Mouse (Mus musculus) layer of hippocampus, adult 8-10 months (tissue): ENCODE data around the gene Unc119. TPM values are rescaled to one million over a fixed set of nuclear protein-coding genes. Genes with fewer than 3 reads are reported as not detected.
A peak's percentile ranks its signal among the peaks of the same experiment; 100 is the strongest.

Experiments
- DNase-seq, 2 experiments: peaks; one replicate each; pipeline ENCODE4 v3.0.0; 2022; ENCODE audit warnings: low spot score in 2 of 2
- total RNA-seq, 4 experiments: library from RNA; stranded (reverse); gene quantifications; 2 replicates each; pipeline ENCODE4 v1.2.4; 2022

Unc119 gene
- total RNA-seq, 4 experiments from 2014 or later, result 30.9 to 37.3 (median 34.9) TPM

- no peak for DNase-seq
These were observed 27.1 kb downstream of the Unc119 start for GRCm38 (mm10) chr11:78370389-78370788.

GRCm38 (mm10) chr11:78371711-78372110 is 28.4 kb downstream of the Unc119 start:
- DNase-seq, result no peak

GRCm38 (mm10) chr11:78372166-78372565 is 28.9 kb downstream of the Unc119 start:
- no peak for DNase-seq

GRCm38 (mm10) chr11:78372610-78373009 is 29.3 kb downstream of the Unc119 start:
- no peak for DNase-seq

GRCm38 (mm10) chr11:78374147-78374546 is 30.9 kb downstream of the Unc119 start:
- DNase-seq, result no peak

- DNase-seq, result no peak
These were observed 34.4 kb downstream of the Unc119 start for GRCm38 (mm10) chr11:78377549-78378159.

GRCm38 (mm10) chr11:78380351-78380750 is 37.1 kb downstream of the Unc119 start:
- no peak for DNase-seq

- no peak for DNase-seq
These were observed 37.7 kb downstream of the Unc119 start for GRCm38 (mm10) chr11:78380996-78381395.

GRCm38 (mm10) chr11:78382286-78382685 is 39.0 kb downstream of the Unc119 start:
- DNase-seq, result peak in 1 of 2 experiments; percentile 42

- DNase-seq, result no peak
These were observed 39.4 kb downstream of the Unc119 start for GRCm38 (mm10) chr11:78382701-78383100.

GRCm38 (mm10) chr11:78385776-78386175 is 42.5 kb downstream of the Unc119 start:
- DNase-seq, result no peak

- no peak for DNase-seq
These were observed 43.3 kb downstream of the Unc119 start, which contains the start of gene Foxn1 for GRCm38 (mm10) chr11:78386508-78387043. TSS of gene Foxn1 (minus strand) at chr11:78386558.

GRCm38 (mm10) chr11:78392728-78393127 is 49.4 kb downstream of the Unc119 start:
- DNase-seq, result no peak

- no peak for DNase-seq
These were observed 53.7 kb downstream of the Unc119 start for GRCm38 (mm10) chr11:78396950-78397349.

- peak in 1 of 2 experiments; percentile 43 for DNase-seq
These were observed 54.1 kb downstream of the Unc119 start for GRCm38 (mm10) chr11:78397397-78397796.

- no peak for DNase-seq
These were observed 54.9 kb downstream of the Unc119 start for GRCm38 (mm10) chr11:78398212-78398611.

Other genes with a start within 250 kb of the Unc119 start
- gene Fam222b, start 248.8 kb upstream of the Unc119 start, total RNA-seq, result 10 to 100 TPM; 27.4 to 30.0 (median 28.1) TPM
- gene Traf4, start 177.9 kb upstream of the Unc119 start, total RNA-seq, result 10 to 100 TPM in 3 of 4 experiments, 1 to 10 TPM in 1; 9.2 to 11.1 (median 10.4) TPM
- 1 to 10 TPM; 3.0 to 3.5 (median 3.3) TPM for gene Nek8, start 166.8 kb upstream of the Unc119 start, total RNA-seq
- 10 to 100 TPM; 16.6 to 24.8 (median 23.8) TPM for gene Tlcd1, start 166.8 kb upstream of the Unc119 start, total RNA-seq
- 100 to 1,000 TPM; 606 to 878 (median 722) TPM for gene Rpl23a, start 159.9 kb upstream of the Unc119 start, total RNA-seq
- gene Rab34, start 155.1 kb upstream of the Unc119 start, total RNA-seq, result 10 to 100 TPM; 28.2 to 39.4 (median 36.4) TPM
- gene Proca1, start 150.1 kb upstream of the Unc119 start, total RNA-seq, result 1 to 10 TPM; 3.9 to 5.9 (median 4.9) TPM
- 10 to 100 TPM; 61.6 to 67.7 (median 62.3) TPM for gene Sdf2, start 97.7 kb upstream of the Unc119 start, total RNA-seq
- gene Supt6, start 97.5 kb upstream of the Unc119 start, total RNA-seq, result 100 to 1,000 TPM; 124 to 126 (median 125) TPM
- gene 2610507B11Rik, start 81.7 kb upstream of the Unc119 start, total RNA-seq, result 100 to 1,000 TPM; 181 to 208 (median 193) TPM
- gene BC030499, start 52.6 kb upstream of the Unc119 start, total RNA-seq, result 10 to 100 TPM in 1 of 4 experiments, 1 to 10 TPM in 3; 4.3 to 11.8 (median 7.3) TPM
- gene Spag5, start 42.0 kb upstream of the Unc119 start, total RNA-seq, result 1 to 10 TPM; 5.8 to 9.4 (median 7.1) TPM
- 1,000 to 10,000 TPM in 1 of 4 experiments, 100 to 1,000 TPM in 3; 734 to 1,027 (median 804) TPM for gene Aldoc, start 20.5 kb upstream of the Unc119 start, total RNA-seq
- gene Pigs, start 15.1 kb upstream of the Unc119 start, total RNA-seq, result 10 to 100 TPM; 58.9 to 64.6 (median 62.2) TPM
- gene Foxn1, start 43.1 kb downstream of the Unc119 start, total RNA-seq, result under 1 TPM in 1 of 4 experiments, not detected in 3; 0.10 TPM
- not detected for gene Slc13a2, start 78.7 kb downstream of the Unc119 start, total RNA-seq
- gene Slc46a1, start 122.2 kb downstream of the Unc119 start, total RNA-seq, result 10 to 100 TPM in 3 of 4 experiments, 1 to 10 TPM in 1; 8.1 to 16.1 (median 11.1) TPM
- gene Sarm1, start 154.3 kb downstream of the Unc119 start, total RNA-seq, result 10 to 100 TPM; 32.9 to 40.8 (median 37.7) TPM
- gene Vtn, start 155.6 kb downstream of the Unc119 start, total RNA-seq, result 10 to 100 TPM; 66.0 to 84.5 (median 78.0) TPM
- 1 to 10 TPM; 2.4 to 4.8 (median 4.0) TPM for gene Sebox, start 160.0 kb downstream of the Unc119 start, total RNA-seq
- 10 to 100 TPM; 46.7 to 52.3 (median 49.9) TPM for gene Tmem199, start 168.7 kb downstream of the Unc119 start, total RNA-seq
- 100 to 1,000 TPM; 106 to 123 (median 116) TPM for gene Poldip2, start 168.7 kb downstream of the Unc119 start, total RNA-seq
- gene Tnfaip1, start 192.8 kb downstream of the Unc119 start, total RNA-seq, result 10 to 100 TPM; 29.9 to 32.6 (median 30.7) TPM
- gene Ift20, start 192.9 kb downstream of the Unc119 start, total RNA-seq, result 10 to 100 TPM; 68.0 to 73.9 (median 73.6) TPM
- gene Tmem97, start 207.3 kb downstream of the Unc119 start, total RNA-seq, result 10 to 100 TPM; 12.9 to 16.4 (median 15.1) TPM